Mouse (Mus musculus): ENCODE results near the gene Ttc9. TPM values are rescaled to one million over a fixed set of nuclear protein-coding genes. Genes with fewer than 3 reads are reported as not detected.

The Ttc9 gene
- polyA plus RNA-seq, 1 experiment from 2014 or later: 1.3 TPM

DNA sequence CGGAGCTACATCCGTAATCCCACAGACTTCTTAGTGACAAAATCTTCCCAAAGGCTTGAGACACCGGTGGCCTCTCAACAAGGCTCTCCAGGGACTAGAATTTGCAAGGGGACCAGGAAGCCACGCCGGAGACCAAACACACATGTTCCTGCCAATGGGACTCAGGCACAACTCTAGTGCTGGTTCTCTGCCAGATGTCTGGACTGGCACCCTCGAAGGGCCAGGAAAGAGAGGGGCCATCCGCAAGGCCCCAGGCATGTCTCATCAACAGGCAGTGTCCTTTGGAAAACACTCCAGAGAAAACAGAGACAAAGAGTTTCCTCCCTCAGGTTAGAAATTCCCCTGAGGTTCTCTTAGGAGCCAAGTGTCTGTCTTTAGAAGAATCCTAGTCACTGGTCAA, 59.7 kb downstream of the Ttc9 start:
- H3K4me2 ChIP-seq (replicated peaks): no peak overlapping the region
- H3K36me3 ChIP-seq: no peaks in the 10 kb centered on the region
- H3K9me3 ChIP-seq: no peaks in the 10 kb centered on the region
- no peak overlapping the region for H3K4me3 ChIP-seq (replicated peaks)
- ATAC-seq: no peak
- H3K27me3 ChIP-seq (replicated peaks): 0 out of 2 replicates have a peak, but pooled peaks cover 2% of the 10 kb centered on the region
- 73% methylated on average over 7 of the region's 7 CpGs for WGBS
- H3K4me1 ChIP-seq (replicated peaks): no peaks in the 10 kb centered on the region
- no peak overlapping the region for H3K9ac ChIP-seq
- no peak overlapping the region for H3K27ac ChIP-seq

DNA sequence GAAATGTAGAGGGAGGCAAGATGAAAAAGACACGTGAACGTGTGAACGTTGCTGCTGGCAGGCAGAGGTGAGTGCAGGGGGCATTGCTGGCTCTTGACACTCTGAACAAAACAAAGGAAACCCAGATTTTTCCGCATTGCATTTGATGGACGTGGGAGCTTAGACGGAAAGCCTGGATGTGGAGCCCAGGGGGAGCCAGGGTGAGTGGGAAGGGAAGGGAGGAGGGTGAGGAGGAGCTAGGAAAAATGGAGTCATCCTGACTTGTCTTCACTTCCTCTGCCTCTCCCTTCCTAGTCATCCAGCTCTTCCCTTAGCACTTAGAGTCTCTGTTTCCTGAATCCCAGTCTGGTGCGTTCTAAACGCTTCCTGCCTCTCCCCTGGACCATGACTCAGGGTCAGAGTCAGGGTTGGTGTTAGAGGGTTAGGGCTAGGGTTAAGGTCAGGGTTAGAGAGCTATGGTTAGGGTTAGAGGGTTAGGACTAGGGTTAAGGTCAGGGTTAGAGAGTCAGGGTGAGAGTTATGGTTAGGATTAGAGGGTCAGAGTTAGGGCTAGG, 60.2 kb downstream of the Ttc9 start:
- H3K4me2 ChIP-seq (replicated peaks): no peak overlapping the region
- H3K4me3 ChIP-seq (replicated peaks): no peak overlapping the region
- no peaks in the 10 kb centered on the region for H3K36me3 ChIP-seq
- no peak overlapping the region for H3K9ac ChIP-seq
- H3K4me1 ChIP-seq (replicated peaks): no peaks in the 10 kb centered on the region
- no peaks in the 10 kb centered on the region for H3K27me3 ChIP-seq (replicated peaks)
- H3K9me3 ChIP-seq: no peaks in the 10 kb centered on the region
- no peak for ATAC-seq
- H3K27ac ChIP-seq: no peak overlapping the region
- 28% methylated on average over 8 of the region's 8 CpGs for WGBS

DNA sequence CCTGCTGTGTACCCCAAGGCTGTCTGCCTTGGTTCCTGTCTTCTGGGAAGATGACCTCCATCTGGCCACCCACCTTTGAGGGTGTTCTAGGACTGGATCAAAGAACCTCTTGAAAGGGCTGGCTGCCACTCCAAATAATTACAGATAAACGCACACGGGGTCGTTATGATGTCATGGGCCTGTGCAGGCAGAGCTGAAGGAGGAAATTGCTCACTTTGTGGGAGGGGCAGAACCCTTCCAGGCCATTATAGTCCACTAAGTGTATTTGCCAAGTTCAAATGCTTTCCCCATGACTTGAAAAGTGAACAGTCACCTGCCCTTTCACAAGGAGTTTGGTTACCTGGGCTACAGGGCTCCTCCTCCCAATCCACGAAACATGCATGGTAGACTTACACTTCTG, 67.0 kb downstream of the Ttc9 start:
- H3K4me3 ChIP-seq (replicated peaks): no peak overlapping the region
- H3K36me3 ChIP-seq: no peaks in the 10 kb centered on the region
- WGBS: 28% methylated on average over 4 of the region's 4 CpGs
- no peak overlapping the region for H3K27ac ChIP-seq
- H3K9me3 ChIP-seq: no peaks in the 10 kb centered on the region
- H3K4me2 ChIP-seq (replicated peaks): no peak overlapping the region
- ATAC-seq: peak; percentile 71
- H3K4me1 ChIP-seq (replicated peaks): no peaks in the 10 kb centered on the region
- H3K9ac ChIP-seq: no peak overlapping the region
- no peaks in the 10 kb centered on the region for H3K27me3 ChIP-seq (replicated peaks)

DNA sequence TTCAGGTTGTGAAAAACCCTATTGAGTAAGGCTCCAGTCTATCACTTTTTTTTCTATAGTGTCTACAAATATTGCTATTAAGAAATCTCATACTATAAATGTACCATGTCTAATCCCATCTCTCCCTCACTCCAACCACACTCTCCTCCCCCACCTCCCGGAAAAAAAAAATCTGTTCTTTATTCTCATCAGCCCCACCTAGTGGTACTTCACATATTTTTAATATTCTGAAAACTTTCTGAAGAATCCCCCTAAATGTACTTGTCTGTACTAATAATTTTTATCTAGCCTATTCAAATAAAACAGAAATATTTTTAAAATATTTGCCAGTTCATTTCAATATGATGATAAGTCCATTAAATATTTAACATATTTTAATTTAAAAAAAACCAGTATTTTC, 71.9 kb downstream of the Ttc9 start:
- Histone ChIP-seq H3K4me3 (replicated peaks) (no peak overlapping the region), H3K27me3 (replicated peaks) (no peaks in the 10 kb centered on the region), H3K9me3 (no peaks in the 10 kb centered on the region), H3K4me2 (replicated peaks) (no peak overlapping the region), H3K27ac (no peak overlapping the region), H3K9ac (no peak overlapping the region), H3K36me3 (no peaks in the 10 kb centered on the region), H3K4me1 (replicated peaks) (no peaks in the 10 kb centered on the region)
- no peak for ATAC-seq
- 2% methylated on average over 1 of the region's 1 CpGs for WGBS

DNA sequence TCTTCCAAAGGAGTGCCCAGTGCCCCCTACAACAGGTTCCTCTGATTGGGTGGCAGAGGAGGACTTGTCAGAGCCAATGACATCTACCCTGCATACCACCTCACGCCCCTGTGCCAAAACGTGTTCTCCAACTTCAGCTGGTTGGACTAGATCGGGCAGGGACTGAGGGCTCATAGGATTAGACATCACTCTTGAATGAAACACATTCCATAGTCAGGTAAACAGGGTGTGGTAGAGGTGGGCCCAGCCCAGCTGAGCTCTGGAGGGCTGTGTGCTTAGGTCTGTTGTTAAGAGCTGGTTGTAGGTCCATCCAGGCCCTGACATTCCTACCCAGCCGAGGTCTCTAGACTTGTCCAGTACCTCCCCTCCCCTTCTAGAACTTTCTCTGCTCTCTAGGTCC, 81.6 kb downstream of the Ttc9 start:
- Histone ChIP-seq H3K27ac (no peak overlapping the region), H3K9ac (no peak overlapping the region), H3K36me3 (no peaks in the 10 kb centered on the region), H3K27me3 (replicated peaks) (no peaks in the 10 kb centered on the region), H3K4me1 (replicated peaks) (no peaks in the 10 kb centered on the region), H3K4me2 (replicated peaks) (no peak overlapping the region), H3K4me3 (replicated peaks) (no peak overlapping the region), H3K9me3 (no peaks in the 10 kb centered on the region)
- 72% methylated on average over 4 of the region's 4 CpGs for WGBS
- no peak for ATAC-seq

Other genes with a start within 250 kb of the Ttc9 start
- 0.45 and 0.49 TPM in 2 replicates for gene Adam4, start 209.3 kb upstream of the Ttc9 start, polyA plus RNA-seq (2015; fragmentation: Nextera tagmentation; extraction: Ambion mirVana)
- gene Cox16, start 146.1 kb upstream of the Ttc9 start, polyA plus RNA-seq (2015; fragmentation: Nextera tagmentation; extraction: Ambion mirVana): 159 and 174 TPM in 2 replicates
- gene Gm20498, start 98.3 kb upstream of the Ttc9 start, polyA plus RNA-seq (2015; fragmentation: Nextera tagmentation; extraction: Ambion mirVana): 23.9 and 26.0 TPM in 2 replicates
- 43.2 and 43.5 TPM in 2 replicates for gene Synj2bp, start 98.3 kb upstream of the Ttc9 start, polyA plus RNA-seq (2015; fragmentation: Nextera tagmentation; extraction: Ambion mirVana)
- gene Adam21, start 62.8 kb upstream of the Ttc9 start, polyA plus RNA-seq (2015; fragmentation: Nextera tagmentation; extraction: Ambion mirVana): 0.06 and 0.10 TPM in 2 replicates
- 67.4 and 67.7 TPM in 2 replicates for gene Med6, start 36.2 kb upstream of the Ttc9 start, polyA plus RNA-seq (2015; fragmentation: Nextera tagmentation; extraction: Ambion mirVana)
- gene Map3k9, start 149.9 kb downstream of the Ttc9 start, polyA plus RNA-seq (2015; fragmentation: Nextera tagmentation; extraction: Ambion mirVana): 2.4 TPM in 2 replicates
- gene Pcnx, start 228.8 kb downstream of the Ttc9 start, polyA plus RNA-seq (2015; fragmentation: Nextera tagmentation; extraction: Ambion mirVana): 6.8 and 11.6 TPM in 2 replicates